Mouse (Mus musculus): Measurements from ENCODE around the gene Hcn3. TPM values are rescaled to one million over a fixed set of nuclear protein-coding genes. Genes with fewer than 3 reads are reported as not detected.

Gene Hcn3
- total and polyA plus RNA-seq, 3 experiments, result 0.25 to 0.29 TPM; not detected in 1

- intact Hi-C loops (cut with DNase I), result no loop called here
- no peak overlapping the region for H3K27ac ChIP-seq
Observed at GRCm38 (mm10) chr3:89123313-89123712, 36.7 kb downstream of the Hcn3 start.

GRCm38 (mm10) chr3:89115522-89115921 is 44.5 kb downstream of the Hcn3 start:
- intact Hi-C loops (cut with DNase I), result loop anchor here (5.0 kb wide), 1 partner anchor 42 kb away; no protein-coding TSS in a partner anchor
- TF ChIP-seq EP300 (IDR thresholded peaks at IDR 0.05; ENCODE audit: insufficient read depth, low read depth, low read length) (no peak), POLR2A (IDR thresholded peaks at IDR 0.05; ENCODE audit: insufficient read depth, low read depth, low read length) (no peak), CTCF (IDR thresholded peaks at IDR 0.05) (peak; percentile 64)
- Histone ChIP-seq H3K4me1 (ENCODE audit: control insufficient read depth, insufficient read depth, low read length) (no peaks in the 10 kb centered on the region), H3K36me3 (ENCODE audit: control insufficient read depth, insufficient read depth, low read length) (no peaks in the 10 kb centered on the region), H3K9ac (ENCODE audit: low read depth, low read length) (no peak overlapping the region), H3K4me3 (no peak overlapping the region), H3K27ac (no peak overlapping the region), H3K79me2 (replicated peaks; ENCODE audit: control insufficient read depth, insufficient read depth, low read length) (no peaks in the 10 kb centered on the region), H3K27me3 (ENCODE audit: control insufficient read depth, insufficient read depth, low read length) (no peaks in the 10 kb centered on the region)
- no peak for DNase-seq
- 6% methylated on average over 2 of the region's 2 CpGs for WGBS

More at GRCm38 (mm10) chr3:89123313-89123712, 36.7 kb downstream of the Hcn3 start:
- no peak overlapping the region for H3K4me3 ChIP-seq
- TF ChIP-seq CTCF (IDR thresholded peaks at IDR 0.05), result no peak
- no peak for TF ChIP-seq POLR2A (IDR thresholded peaks at IDR 0.05; ENCODE audit: insufficient read depth, low read depth, low read length)
- no peak for TF ChIP-seq EP300 (IDR thresholded peaks at IDR 0.05; ENCODE audit: insufficient read depth, low read depth, low read length)
- peaks cover 7% of the 10 kb centered on the region; the same call in 1 of the 2 replicates for H3K4me1 ChIP-seq (ENCODE audit: control insufficient read depth, insufficient read depth, low read length)
- no peak overlapping the region for H3K9ac ChIP-seq (ENCODE audit: low read depth, low read length)
- no peaks in the 10 kb centered on the region for H3K27me3 ChIP-seq (ENCODE audit: control insufficient read depth, insufficient read depth, low read length)
- WGBS, result 59% methylated on average over 2 of the region's 2 CpGs
- peak; percentile 24 to 40 for DNase-seq
- no peaks in the 10 kb centered on the region for H3K36me3 ChIP-seq (ENCODE audit: control insufficient read depth, insufficient read depth, low read length)
- H3K79me2 ChIP-seq (replicated peaks; ENCODE audit: control insufficient read depth, insufficient read depth, low read length), result no peaks in the 10 kb centered on the region

GRCm38 (mm10) chr3:89113058-89113457 is 46.9 kb downstream of the Hcn3 start:
- Histone ChIP-seq H3K9ac (ENCODE audit: low read depth, low read length) (no peak overlapping the region), H3K4me3 (no peak overlapping the region), H3K36me3 (ENCODE audit: control insufficient read depth, insufficient read depth, low read length) (no peaks in the 10 kb centered on the region), H3K27ac (no peak overlapping the region), H3K79me2 (replicated peaks; ENCODE audit: control insufficient read depth, insufficient read depth, low read length) (no peaks in the 10 kb centered on the region), H3K27me3 (ENCODE audit: control insufficient read depth, insufficient read depth, low read length) (no peaks in the 10 kb centered on the region), H3K4me1 (ENCODE audit: control insufficient read depth, insufficient read depth, low read length) (no peaks in the 10 kb centered on the region)
- 87% methylated on average over 4 of the region's 4 CpGs for WGBS
- no peak for DNase-seq
- TF ChIP-seq POLR2A (IDR thresholded peaks at IDR 0.05; ENCODE audit: insufficient read depth, low read depth, low read length), result no peak
- no peak for TF ChIP-seq CTCF (IDR thresholded peaks at IDR 0.05)
- TF ChIP-seq EP300 (IDR thresholded peaks at IDR 0.05; ENCODE audit: insufficient read depth, low read depth, low read length), result no peak
- intact Hi-C loops (cut with DNase I), result no loop called here

- 39% methylated on average over 1 of the region's 1 CpGs for WGBS
- no peaks in the 10 kb centered on the region for H3K4me1 ChIP-seq (ENCODE audit: control insufficient read depth, insufficient read depth, low read length)
- no peak overlapping the region for H3K4me3 ChIP-seq
- intact Hi-C loops (cut with DNase I), result no loop called here
- H3K27me3 ChIP-seq (ENCODE audit: control insufficient read depth, insufficient read depth, low read length), result no peaks in the 10 kb centered on the region
- no peaks in the 10 kb centered on the region for H3K79me2 ChIP-seq (replicated peaks; ENCODE audit: control insufficient read depth, insufficient read depth, low read length)
- DNase-seq, result no peak
- H3K36me3 ChIP-seq (ENCODE audit: control insufficient read depth, insufficient read depth, low read length), result no peaks in the 10 kb centered on the region
- no peak overlapping the region for H3K9ac ChIP-seq (ENCODE audit: low read depth, low read length)
- H3K27ac ChIP-seq, result no peak overlapping the region
- no peak for TF ChIP-seq CTCF (IDR thresholded peaks at IDR 0.05)
- TF ChIP-seq POLR2A (IDR thresholded peaks at IDR 0.05; ENCODE audit: insufficient read depth, low read depth, low read length), result no peak
- TF ChIP-seq EP300 (IDR thresholded peaks at IDR 0.05; ENCODE audit: insufficient read depth, low read depth, low read length), result no peak
Observed at GRCm38 (mm10) chr3:89108146-89108545, 51.9 kb downstream of the Hcn3 start.

GRCm38 (mm10) chr3:89107545-89107944 is 52.5 kb downstream of the Hcn3 start:
- WGBS, result 46% methylated on average over 3 of the region's 3 CpGs
- H3K27ac ChIP-seq, result no peak overlapping the region
- intact Hi-C loops (cut with DNase I), result no loop called here
- H3K79me2 ChIP-seq (replicated peaks; ENCODE audit: control insufficient read depth, insufficient read depth, low read length), result no peaks in the 10 kb centered on the region
- H3K4me1 ChIP-seq (ENCODE audit: control insufficient read depth, insufficient read depth, low read length), result no peaks in the 10 kb centered on the region
- DNase-seq, result no peak
- H3K9ac ChIP-seq (ENCODE audit: low read depth, low read length), result no peak overlapping the region
- no peak overlapping the region for H3K4me3 ChIP-seq
- H3K27me3 ChIP-seq (ENCODE audit: control insufficient read depth, insufficient read depth, low read length), result no peaks in the 10 kb centered on the region
- TF ChIP-seq EP300 (IDR thresholded peaks at IDR 0.05; ENCODE audit: insufficient read depth, low read depth, low read length) (no peak), CTCF (IDR thresholded peaks at IDR 0.05) (no peak), POLR2A (IDR thresholded peaks at IDR 0.05; ENCODE audit: insufficient read depth, low read depth, low read length) (no peak)
- no peaks in the 10 kb centered on the region for H3K36me3 ChIP-seq (ENCODE audit: control insufficient read depth, insufficient read depth, low read length)

GRCm38 (mm10) chr3:89106881-89107280 is 53.1 kb downstream of the Hcn3 start:
- H3K4me3 ChIP-seq, result no peak overlapping the region
- no peak for TF ChIP-seq EP300 (IDR thresholded peaks at IDR 0.05; ENCODE audit: insufficient read depth, low read depth, low read length)
- TF ChIP-seq CTCF (IDR thresholded peaks at IDR 0.05), result no peak
- no peak for TF ChIP-seq POLR2A (IDR thresholded peaks at IDR 0.05; ENCODE audit: insufficient read depth, low read depth, low read length)
- DNase-seq, result no peak
- H3K27ac ChIP-seq, result no peak overlapping the region
- H3K4me1 ChIP-seq (ENCODE audit: control insufficient read depth, insufficient read depth, low read length), result no peaks in the 10 kb centered on the region
- H3K79me2 ChIP-seq (replicated peaks; ENCODE audit: control insufficient read depth, insufficient read depth, low read length), result no peaks in the 10 kb centered on the region
- H3K27me3 ChIP-seq (ENCODE audit: control insufficient read depth, insufficient read depth, low read length), result no peaks in the 10 kb centered on the region
- H3K36me3 ChIP-seq (ENCODE audit: control insufficient read depth, insufficient read depth, low read length), result no peaks in the 10 kb centered on the region
- no peak overlapping the region for H3K9ac ChIP-seq (ENCODE audit: low read depth, low read length)
- intact Hi-C loops (cut with DNase I), result no loop called here
